Mouse (Mus musculus) limb, embryonic 11.5 days (tissue): ENCODE data around the gene Cbll1. TPM values are rescaled to one million over a fixed set of nuclear protein-coding genes. Genes with fewer than 3 reads are reported as not detected.
"Not testable (repeated sequence)": the region's sequence is repeated elsewhere in the genome, so short reads cannot be mapped to it uniquely, and the experiment has no call there.

ENCODE experiments used
- ATAC-seq: fragments of 200-750 bp; cut with Nextera tagmentation; 2 replicates; pipeline ENCODE4 v1.8.0; 2017; ENCODE audit warnings: low read depth; ENCODE audit not compliant: insufficient number of reproducible peaks, low FRiP score, low TSS enrichment
- DNase-seq: peaks from one replicate; pipeline ENCODE4 v3.0.0-alpha.2; 2015; ENCODE audit warnings: low spot score
- H3K27ac ChIP-seq: fragments of 300-500 bp; sonication (generic); replicated peaks from 2 replicates; pipeline ENCODE4 v1.5.1; 2014; ENCODE audit warnings: low read depth, mild to moderate bottlenecking, low read length
- H3K27me3 ChIP-seq: fragments of 300-500 bp; sonication (generic); 2 replicates; pipeline ENCODE4 v1.6.1; 2014; ENCODE audit warnings: mild to moderate bottlenecking, low read length, mixed read lengths; ENCODE audit not compliant: control insufficient read depth, insufficient read depth
- H3K36me3 ChIP-seq: fragments of 300-500 bp; sonication (generic); 2 replicates; pipeline ENCODE4 v1.6.1; 2014; ENCODE audit warnings: mild to moderate bottlenecking, low read length, moderate library complexity, mixed read lengths; ENCODE audit not compliant: control insufficient read depth, insufficient read depth
- H3K4me1 ChIP-seq: fragments of 300-500 bp; sonication (generic); 2 replicates; pipeline ENCODE4 v1.6.1; 2014; ENCODE audit warnings: low read length, mixed read lengths; ENCODE audit not compliant: control insufficient read depth, insufficient read depth
- H3K4me2 ChIP-seq: fragments of 300-500 bp; sonication (generic); 2 replicates; pipeline ENCODE4 v1.6.1; 2014; ENCODE audit warnings: low read depth, mild to moderate bottlenecking, moderate library complexity; ENCODE audit not compliant: severe bottlenecking
- H3K4me3 ChIP-seq: fragments of 300-500 bp; sonication (generic); 2 replicates; pipeline ENCODE4 v1.5.1; 2014; ENCODE audit warnings: low read depth, low read length
- H3K9ac ChIP-seq: fragments of 300-500 bp; sonication (generic); 2 replicates; pipeline ENCODE4 v1.6.1; 2014; ENCODE audit warnings: mild to moderate bottlenecking, low read length
- H3K9me3 ChIP-seq: fragments of 300-500 bp; sonication (generic); 2 replicates; pipeline ENCODE4 v1.6.1; 2016; ENCODE audit warnings: low read length; ENCODE audit not compliant: control insufficient read depth
- WGBS: fragments of 180-500 bp; shearing (Covaris S2); extraction: QIAGEN DNeasy Blood & Tissue Kit; methylation state at CpG from one replicate; pipeline ENCODE4 v1.1.7; 2014; 5-methylcytosine and 5-hydroxymethylcytosine counted together
- polyA plus RNA-seq: library from polyadenylated mRNA; unstranded; fragments of >200 nt; fragmentation: Nextera tagmentation; extraction: Ambion mirVana; gene quantifications from 2 replicates; pipeline ENCODE4 v1.2.1, GENCODE M21; 2014

The Cbll1 gene
- polyA plus RNA-seq, 1 experiment from 2014 or later, result 23.3 TPM

DNA sequence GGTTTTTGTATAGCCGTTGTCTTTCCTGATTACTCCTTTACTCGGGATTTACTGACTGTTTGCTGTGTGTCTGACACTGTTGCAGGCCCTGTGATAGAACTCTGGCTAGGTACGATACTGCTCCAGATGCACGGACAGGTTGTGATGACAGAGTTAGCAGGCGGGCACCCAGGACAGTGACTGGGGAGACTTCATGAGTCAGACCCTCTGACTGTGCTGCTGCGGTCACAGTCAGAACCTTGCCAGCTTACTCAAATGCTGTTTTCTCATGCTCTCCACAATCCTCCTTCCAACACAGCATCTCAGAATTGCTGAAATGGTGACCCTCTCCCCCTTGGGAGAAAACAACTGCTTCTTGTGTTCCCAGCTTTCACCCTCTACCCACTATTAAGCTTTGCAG lies 9.1 kb upstream of the Cbll1 start:
- no peak for DNase-seq
- Histone ChIP-seq H3K4me1 (no peaks in the 10 kb centered on the region), H3K9me3 (no peaks in the 10 kb centered on the region), H3K4me2 (no peak overlapping the region), H3K9ac (no peak overlapping the region), H3K4me3 (no peak overlapping the region), H3K36me3 (no peaks in the 10 kb centered on the region), H3K27me3 (no peaks in the 10 kb centered on the region), H3K27ac (no peak overlapping the region)
- 81% methylated on average over 6 of the region's 6 CpGs for WGBS
- no peak for ATAC-seq

GRCm38 (mm10) chr12:31507718-31508364 lies 8.4 kb upstream of the Cbll1 start:
- 42% methylated on average over 6 of the region's 6 CpGs for WGBS
- DNase-seq (no peak), ATAC-seq (no peak)
- Histone ChIP-seq H3K4me2 (no peak overlapping the region), H3K27ac (no peak overlapping the region), H3K4me1 (no peaks in the 10 kb centered on the region), H3K9me3 (no peaks in the 10 kb centered on the region), H3K27me3 (no peaks in the 10 kb centered on the region), H3K9ac (no peak overlapping the region), H3K36me3 (no peaks in the 10 kb centered on the region), H3K4me3 (no peak overlapping the region)

DNA sequence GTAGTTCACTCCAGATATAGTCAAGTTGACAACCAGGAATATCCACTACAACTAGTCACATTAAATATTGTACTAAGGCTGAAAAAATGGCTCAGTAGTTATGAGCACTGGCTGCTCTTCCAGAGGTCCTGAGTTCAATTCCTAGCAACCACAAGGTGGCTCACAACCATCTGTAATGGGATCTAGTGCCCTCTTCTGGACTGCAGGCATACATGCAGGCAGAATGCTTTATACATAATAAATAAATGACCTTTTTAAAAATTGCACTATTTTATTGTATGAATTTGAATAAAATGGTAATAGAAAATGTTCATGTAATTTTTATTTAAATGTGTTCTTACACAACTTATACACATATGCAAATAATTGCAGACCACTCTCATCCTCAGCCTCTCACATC lies 3.8 kb upstream of the Cbll1 start:
- no peaks in the 10 kb centered on the region for H3K36me3 ChIP-seq
- no peaks in the 10 kb centered on the region for H3K9me3 ChIP-seq
- no peaks in the 10 kb centered on the region for H3K27me3 ChIP-seq
- H3K4me1 ChIP-seq, result no peaks in the 10 kb centered on the region; the same call in 1 of the 2 replicates
- no peak overlapping the region for H3K4me3 ChIP-seq
- H3K27ac ChIP-seq, result no peak overlapping the region
- no peak overlapping the region for H3K4me2 ChIP-seq
- no peak overlapping the region for H3K9ac ChIP-seq
- no peak for DNase-seq
- no peak for ATAC-seq

GRCm38 (mm10) chr12:31501266-31501665 lies 1.9 kb upstream of the Cbll1 start:
- no peak overlapping the region for H3K27ac ChIP-seq
- H3K4me2 ChIP-seq, result no peak overlapping the region; the same call in 1 of the 2 replicates
- WGBS, result 57% methylated on average over 4 of the region's 4 CpGs
- no peaks in the 10 kb centered on the region for H3K27me3 ChIP-seq
- no peak for DNase-seq
- no peak overlapping the region for H3K4me3 ChIP-seq
- ATAC-seq, result no peak
- H3K36me3 ChIP-seq, result no peaks in the 10 kb centered on the region
- no peak overlapping the region for H3K9ac ChIP-seq
- no peaks in the 10 kb centered on the region; the same call in 1 of the 2 replicates for H3K4me1 ChIP-seq
- H3K9me3 ChIP-seq, result no peaks in the 10 kb centered on the region

DNA sequence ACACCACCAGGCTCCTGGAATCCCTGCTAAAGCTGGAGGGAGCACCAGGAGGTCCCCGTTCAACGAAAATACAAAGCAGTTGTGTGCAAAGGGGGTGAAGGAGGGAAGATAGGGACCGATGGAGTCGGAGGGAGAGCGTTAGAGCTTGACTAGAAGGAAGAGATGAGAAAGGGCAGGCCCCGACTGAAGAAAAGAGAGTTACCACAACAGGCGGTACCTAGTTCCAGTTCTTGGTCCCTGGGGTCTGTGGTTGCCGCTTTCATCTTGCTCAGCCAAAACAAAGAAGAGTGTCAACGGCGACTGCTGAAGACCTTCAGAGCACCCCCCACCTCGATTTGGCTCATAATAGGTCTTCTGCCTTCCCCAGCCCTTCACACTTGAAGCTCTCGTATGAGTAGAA lies 780 bp upstream of the Cbll1 start:
- Histone ChIP-seq H3K4me3 (peak overlapping the region; percentile 96), H3K9ac (peak overlapping the region; percentile 92), H3K4me2 (peak overlapping the region; percentile 85), H3K4me1 (no peaks in the 10 kb centered on the region; the same call in 1 of the 2 replicates), H3K27ac (peak overlapping the region; percentile 62), H3K27me3 (no peaks in the 10 kb centered on the region), H3K36me3 (no peaks in the 10 kb centered on the region), H3K9me3 (no peaks in the 10 kb centered on the region)
- WGBS, result 4% methylated on average over 12 of the region's 12 CpGs
- no peak for DNase-seq
- ATAC-seq, result no peak

DNA sequence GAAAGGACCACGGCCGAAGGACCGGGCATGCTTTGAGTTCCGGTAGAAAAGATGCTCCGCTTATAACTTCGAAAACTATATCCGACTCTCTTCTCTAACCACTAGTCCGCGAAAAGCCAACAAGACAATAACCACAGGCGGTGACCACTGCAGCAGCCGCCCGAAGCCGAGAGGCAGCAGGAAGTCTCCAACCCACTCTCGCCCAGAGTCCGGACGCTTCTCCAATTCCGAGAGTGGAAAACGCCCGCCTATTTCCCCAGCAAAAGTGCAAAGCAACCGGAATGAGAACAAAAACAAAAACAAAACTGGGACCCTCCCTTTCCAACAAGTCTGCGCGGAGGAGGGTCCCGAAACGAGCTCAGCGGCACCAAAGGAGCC lies 491 bp downstream of the Cbll1 start:
- peaks cover 3% of the 10 kb centered on the region; the same call in 1 of the 2 replicates for H3K36me3 ChIP-seq
- peak overlapping the region; percentile 92 for H3K9ac ChIP-seq
- H3K9me3 ChIP-seq, result no peaks in the 10 kb centered on the region
- WGBS, result under 1% methylated on average over 25 of the region's 25 CpGs
- ATAC-seq, result no peak
- no peak for DNase-seq
- H3K4me3 ChIP-seq, result peak overlapping the region; percentile 96
- H3K27ac ChIP-seq, result peak overlapping the region; percentile 62; the same call in 1 of the 2 replicates
- peak overlapping the region; percentile 85 for H3K4me2 ChIP-seq
- no peaks in the 10 kb centered on the region; the same call in 1 of the 2 replicates for H3K4me1 ChIP-seq
- no peaks in the 10 kb centered on the region for H3K27me3 ChIP-seq

DNA sequence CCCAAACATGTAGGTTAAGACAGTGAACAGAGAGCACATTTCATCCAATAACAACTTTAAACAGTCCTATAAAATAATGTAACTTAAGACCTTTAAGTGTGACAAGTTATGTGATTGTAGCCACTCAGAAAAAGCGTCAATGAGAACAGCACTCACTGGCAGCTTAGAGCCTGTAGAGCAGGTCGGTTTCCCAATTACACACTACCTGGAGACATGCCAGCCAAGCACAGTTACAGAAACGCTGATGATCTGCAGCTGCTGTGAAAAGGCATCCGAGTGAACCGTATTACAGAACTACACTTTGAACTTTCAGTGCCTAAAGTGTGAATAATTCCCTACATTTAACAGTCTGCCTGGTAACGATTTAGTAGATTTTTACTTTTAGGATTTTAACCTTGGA lies 13.0 kb downstream of the Cbll1 start:
- H3K27me3 ChIP-seq, result no peaks in the 10 kb centered on the region
- no peak for DNase-seq
- H3K27ac ChIP-seq, result no peak overlapping the region
- 81% methylated on average over 6 of the region's 6 CpGs for WGBS
- no peak overlapping the region for H3K4me3 ChIP-seq
- no peaks in the 10 kb centered on the region for H3K4me1 ChIP-seq
- H3K9ac ChIP-seq, result no peak overlapping the region
- no peaks in the 10 kb centered on the region for H3K9me3 ChIP-seq
- H3K36me3 ChIP-seq, result peaks cover 18% of the 10 kb centered on the region
- ATAC-seq, result no peak
- no peak overlapping the region for H3K4me2 ChIP-seq

GRCm38 (mm10) chr12:31478182-31478581 lies 21.2 kb downstream of the Cbll1 start:
- not testable (repeated sequence) for H3K4me2 ChIP-seq, H3K27me3 ChIP-seq, H3K4me1 ChIP-seq, H3K36me3 ChIP-seq, ATAC-seq, DNase-seq, H3K9ac ChIP-seq, H3K4me3 ChIP-seq, H3K9me3 ChIP-seq, H3K27ac ChIP-seq
- 85% methylated on average over 4 of the region's 6 CpGs for WGBS

- WGBS, result 66% methylated on average over 4 of the region's 4 CpGs
- no peaks in the 10 kb centered on the region for H3K4me1 ChIP-seq
- no peak for DNase-seq
- H3K27ac ChIP-seq, result no peak overlapping the region
- H3K9me3 ChIP-seq, result no peaks in the 10 kb centered on the region
- H3K27me3 ChIP-seq, result no peaks in the 10 kb centered on the region
- H3K9ac ChIP-seq, result no peak overlapping the region
- H3K4me2 ChIP-seq, result no peak overlapping the region
- ATAC-seq, result no peak
- no peaks in the 10 kb centered on the region for H3K36me3 ChIP-seq
- no peak overlapping the region for H3K4me3 ChIP-seq
These were observed 36.8 kb downstream of the Cbll1 start for GRCm38 (mm10) chr12:31462615-31463014.
